Mouse (Mus musculus): ENCODE data around the gene Khdc1b.
"Not testable (repeated sequence)": the region's sequence is repeated elsewhere in the genome, so short reads cannot be mapped to it uniquely, and the experiment has no call there.

The Khdc1b gene

DNA sequence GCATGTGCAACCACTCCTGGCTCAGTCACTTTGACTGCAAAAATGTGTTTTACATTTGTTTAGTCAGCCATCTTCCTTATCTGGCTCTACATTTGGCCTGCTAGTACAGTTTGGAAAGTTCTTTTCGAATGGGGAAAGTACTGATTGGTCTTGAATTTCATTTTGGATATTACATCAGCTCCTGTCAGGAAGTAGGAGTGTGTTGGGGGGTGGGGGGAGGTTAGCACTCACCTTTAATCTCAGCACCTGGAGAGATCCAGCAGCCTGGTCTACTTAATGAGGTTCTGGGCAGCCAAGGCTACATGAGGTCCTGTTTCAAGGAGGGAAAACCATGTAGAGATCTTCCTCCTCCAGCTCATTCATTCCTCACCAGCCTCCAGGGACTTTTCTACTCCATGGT lies at the start of gene Khdc1b:
Gene Khdc1b, plus strand, starts transcription at position 301 of the 400 bp plus-strand sequence.
- CTCF ChIA-PET: no interaction called here

DNA sequence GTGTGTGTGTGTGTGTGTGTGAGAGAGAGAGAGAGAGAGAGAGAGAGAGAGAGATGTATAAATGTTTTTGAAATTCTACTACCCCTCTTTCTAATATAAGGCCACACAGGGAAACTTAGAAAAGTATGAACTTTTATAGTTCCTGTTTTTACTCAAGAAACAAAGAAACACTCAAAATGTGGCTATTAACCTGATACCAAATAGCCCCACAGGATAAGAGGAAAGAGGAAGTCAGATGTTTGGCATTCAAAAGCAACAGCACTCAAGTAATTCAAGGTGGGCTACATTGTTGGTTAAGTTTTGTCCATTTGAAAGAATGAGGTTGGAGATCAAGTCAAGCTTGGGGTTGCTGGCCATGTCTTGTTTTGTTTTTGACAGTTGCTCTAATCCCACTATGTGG lies 47.5 kb upstream of the Khdc1b start:
- CTCF ChIA-PET: no interaction called here

DNA sequence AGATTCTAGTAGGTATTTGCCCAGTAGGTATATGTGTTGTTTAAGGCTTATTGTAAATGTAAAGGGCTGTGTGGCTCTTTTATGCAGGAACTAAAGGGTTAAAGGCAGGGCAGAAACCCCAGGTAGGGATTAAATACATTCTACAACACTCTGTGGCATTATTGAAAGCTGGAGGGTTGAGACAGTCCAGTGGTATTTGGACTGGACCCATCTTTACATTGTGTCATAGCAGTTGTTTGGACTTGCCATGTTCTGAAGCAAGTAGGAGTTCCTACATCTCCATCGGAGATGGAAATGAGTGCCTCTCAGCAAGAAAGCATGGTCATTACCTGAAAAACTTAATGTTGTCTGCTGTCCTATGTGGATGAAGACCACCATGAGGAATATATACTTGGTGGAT lies 42.6 kb upstream of the Khdc1b start:
- CTCF ChIA-PET: no interaction called here

DNA sequence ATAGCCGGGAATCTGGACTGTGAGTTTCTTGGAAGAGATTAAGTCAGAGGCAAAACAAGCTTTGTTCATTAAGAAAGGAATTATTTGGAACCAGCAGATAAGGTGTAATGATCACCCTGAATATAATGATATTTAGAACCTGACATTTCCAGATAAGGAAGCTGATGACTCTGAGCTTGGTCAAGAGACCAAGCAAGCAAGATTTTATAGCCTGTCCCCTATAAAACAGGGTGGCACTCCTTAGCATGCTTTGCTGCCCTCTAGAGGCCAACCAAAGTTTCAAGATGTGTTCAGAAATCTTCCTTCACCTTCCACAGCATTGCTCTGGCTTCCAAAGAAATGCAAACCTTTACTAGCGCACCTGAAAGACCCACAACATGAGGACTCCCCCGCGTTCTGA lies 39.1 kb upstream of the Khdc1b start:
- CTCF ChIA-PET: no interaction called here

GRCm38 (mm10) chr1:21344752-21345151 lies 38.6 kb upstream of the Khdc1b start:
- CTCF ChIA-PET: not testable (repeated sequence)

- CTCF ChIA-PET: no interaction called here
These were observed 34.0 kb upstream of the Khdc1b start, which contains the start of gene Khdc1a for GRCm38 (mm10) chr1:21349341-21349740. Khdc1a (plus strand) TSS chr1:21349641.

- CTCF ChIA-PET: interaction anchor here (0.7 kb wide), 1 partner anchor 110 kb away, joined by 9 read pairs; no protein-coding TSS in a partner anchor
These were observed 15.3 kb upstream of the Khdc1b start, which contains the start of gene Khdc1c for GRCm38 (mm10) chr1:21368031-21368430. Khdc1c (plus strand) TSS chr1:21368331.

DNA sequence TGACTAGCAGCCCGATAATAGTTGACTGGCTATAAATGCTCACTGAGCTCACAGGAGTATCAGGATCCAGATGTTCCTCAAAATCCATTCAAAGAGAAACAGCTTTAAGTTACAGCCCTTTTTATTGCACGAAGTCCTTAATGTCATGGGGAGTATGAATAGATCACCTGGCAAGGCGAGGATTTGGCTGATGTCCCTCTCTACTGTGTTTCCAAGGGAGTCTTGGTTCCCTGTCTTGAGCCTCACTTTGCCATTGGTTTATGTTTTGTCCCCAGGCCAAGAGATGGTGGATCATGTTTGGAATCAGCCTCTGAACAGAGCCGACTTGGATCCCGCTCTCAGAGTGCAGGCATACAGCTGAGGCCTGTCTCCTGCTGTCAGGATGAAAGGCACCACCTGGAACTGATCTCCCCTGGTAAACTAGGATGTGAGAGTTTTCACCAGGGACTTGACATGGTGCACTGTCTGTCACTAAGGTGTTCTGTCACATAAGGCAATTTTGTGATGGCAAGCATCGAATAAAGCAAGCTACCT lies 7.8 kb downstream of the Khdc1b start:
- CTCF ChIA-PET: no interaction called here

DNA sequence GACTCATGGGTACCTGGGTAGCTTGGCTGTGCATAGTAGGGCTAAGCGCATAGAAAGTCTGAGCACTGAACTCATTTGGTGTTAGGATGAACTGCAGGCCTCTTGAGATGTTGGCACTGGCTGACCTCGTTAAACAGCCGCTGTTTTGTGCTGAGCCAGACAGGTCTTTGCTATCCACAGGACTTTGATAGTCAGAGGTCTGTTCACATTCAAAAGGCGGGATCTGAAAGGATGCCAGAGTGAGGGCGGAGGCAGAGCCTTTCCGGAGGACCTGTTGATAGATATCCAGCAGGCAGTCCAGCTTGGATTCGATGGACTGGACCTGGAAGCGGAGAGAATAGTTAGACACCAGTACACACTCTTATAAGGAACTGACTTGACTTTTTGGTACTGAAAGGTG lies 19.4 kb downstream of the Khdc1b start:
- CTCF ChIA-PET: no interaction called here

GRCm38 (mm10) chr1:21407266-21407665 lies 23.9 kb downstream of the Khdc1b start:
- CTCF ChIA-PET: no interaction called here

DNA sequence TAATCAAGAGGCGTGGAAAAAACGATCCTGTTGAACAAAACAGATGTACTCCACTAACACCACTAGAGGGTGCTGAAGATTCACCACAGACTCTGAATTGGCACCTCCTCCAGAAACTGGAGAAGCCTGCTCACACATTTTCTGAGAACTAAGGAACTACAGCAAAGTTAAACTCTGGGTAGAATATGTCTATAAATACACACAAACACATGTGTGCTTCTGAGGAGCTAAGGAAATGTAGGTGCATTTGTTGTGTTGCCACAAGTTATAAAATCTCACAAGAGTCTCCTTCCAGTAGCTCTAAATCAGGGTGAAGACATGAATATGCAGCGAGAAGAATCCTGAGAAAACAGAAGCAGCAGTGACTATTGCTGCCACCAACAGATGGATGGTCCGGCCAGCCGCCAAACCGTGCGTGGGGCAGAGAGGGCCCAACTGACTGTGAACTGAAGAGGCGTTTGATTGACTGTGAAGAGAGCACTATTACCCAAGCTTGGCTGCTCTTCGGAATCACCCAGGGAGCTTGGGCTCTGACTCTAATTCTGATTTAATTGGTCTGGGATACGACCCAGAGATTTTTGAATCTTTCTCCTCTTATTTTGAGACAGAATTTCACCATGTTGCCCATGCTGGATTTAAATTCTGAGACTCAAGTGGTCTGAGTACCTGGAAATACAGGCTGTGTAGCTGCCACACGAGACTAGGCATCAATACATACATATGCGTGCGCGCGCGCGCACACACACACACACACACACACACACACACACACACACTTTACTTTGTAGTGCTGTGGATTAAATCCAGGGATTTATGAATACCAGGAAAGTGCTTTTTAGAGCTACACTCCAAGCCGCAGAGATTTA lies 28.2 kb downstream of the Khdc1b start:
- CTCF ChIA-PET: interaction anchor here (0.6 to 0.7 kb wide), 2 partner anchors 701 to 858 kb away, joined by 4 read pairs; no protein-coding TSS in a partner anchor

GRCm38 (mm10) chr1:21412197-21412555 lies 28.8 kb downstream of the Khdc1b start:
- CTCF ChIA-PET: interaction anchor here (0.7 kb wide), 1 partner anchor 858 kb away, joined by 4 read pairs; no protein-coding TSS in a partner anchor

GRCm38 (mm10) chr1:21419370-21419769 lies 36.0 kb downstream of the Khdc1b start:
- CTCF ChIA-PET: interaction anchor here (0.6 kb wide), 1 partner anchor 277 kb away, joined by 3 read pairs; no protein-coding TSS in a partner anchor

GRCm38 (mm10) chr1:21425654-21426053 lies 42.3 kb downstream of the Khdc1b start:
- CTCF ChIA-PET: no interaction called here

DNA sequence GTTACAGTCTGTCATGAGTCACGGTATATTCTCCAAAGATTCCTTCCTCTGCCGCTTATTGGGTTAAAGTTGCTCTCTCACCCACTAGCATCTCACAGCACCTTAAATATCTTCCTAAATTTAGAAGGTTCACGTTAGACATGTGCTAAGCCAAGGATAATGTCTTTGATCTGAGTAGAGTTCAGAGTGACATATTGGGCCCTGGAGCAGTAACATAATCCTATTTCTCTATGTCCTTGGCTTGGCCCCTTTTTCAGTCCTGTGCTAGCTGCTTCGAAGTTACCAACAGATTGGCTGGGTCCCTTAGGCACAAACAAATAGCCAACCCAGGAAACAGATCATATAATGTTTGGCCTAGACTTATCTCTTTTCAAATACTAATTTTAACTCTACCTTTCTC lies 44.7 kb downstream of the Khdc1b start:
- CTCF ChIA-PET: no interaction called here

DNA sequence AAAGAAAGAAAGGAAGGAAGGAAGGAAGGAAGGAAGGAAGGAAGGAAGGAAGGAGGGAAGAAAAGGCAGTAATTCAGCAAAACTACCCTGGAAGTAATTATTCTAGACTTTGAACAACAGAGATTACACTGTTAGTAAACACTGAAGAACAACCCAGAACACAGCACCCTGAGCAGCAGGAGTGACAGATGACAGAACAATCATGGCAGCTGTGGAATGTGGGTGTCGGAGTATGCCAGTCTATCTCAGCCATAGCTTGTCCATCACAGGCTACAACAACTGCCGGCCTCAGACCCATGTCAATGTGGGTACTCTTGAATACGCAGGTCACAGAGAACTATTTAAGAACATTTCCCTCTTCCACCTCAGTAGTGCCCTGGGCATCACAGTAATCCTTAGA lies 48.3 kb downstream of the Khdc1b start:
- CTCF ChIA-PET: no interaction called here

- CTCF ChIA-PET: no interaction called here
These were observed 51.5 kb downstream of the Khdc1b start for GRCm38 (mm10) chr1:21434853-21435252.

Measured in spleen, embryonic (tissue).